Mouse (Mus musculus): ENCODE measurements around the gene Pi16. TPM values are rescaled to one million over a fixed set of nuclear protein-coding genes. Genes with fewer than 3 reads are reported as not detected.

Gene Pi16
- polyA plus RNA-seq, 1 experiment: 4.2 TPM

DNA sequence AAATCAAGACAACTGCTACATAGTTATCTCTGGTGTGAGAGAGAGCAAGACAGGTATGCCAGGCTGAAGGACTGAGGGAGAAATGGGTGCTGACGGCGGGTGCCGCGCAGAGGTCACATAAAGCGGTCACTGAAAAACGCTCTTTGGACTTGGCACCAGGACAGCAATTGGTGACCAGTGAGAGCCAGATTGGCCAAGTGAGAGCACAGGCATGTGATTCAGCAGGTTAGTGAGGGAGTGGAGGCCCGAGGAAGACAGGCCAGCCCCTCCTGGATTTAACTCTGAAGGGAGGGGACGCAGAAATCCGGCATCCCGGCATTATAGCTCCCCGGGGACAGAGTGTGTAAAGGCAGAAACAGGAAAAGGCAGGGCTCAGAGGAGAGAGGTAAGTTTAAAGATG, 43.6 kb upstream of the Pi16 start:
- H3K4me1 ChIP-seq (ENCODE audit: control insufficient read depth, insufficient read depth, insufficient read length): peaks cover 5% of the 10 kb centered on the region; the same call in 1 of the 2 replicates
- no peak for DNase-seq (ENCODE audit: low read depth in 1 of 2, low spot score in 2 of 2)
- no peak overlapping the region for H3K27ac ChIP-seq (ENCODE audit: insufficient read depth, low read length)
- no peak overlapping the region for H3K4me3 ChIP-seq (ENCODE audit: extremely low read depth, insufficient read depth, insufficient read length)
- H3K36me3 ChIP-seq (ENCODE audit: control insufficient read depth, insufficient read depth, low read length): 0 out of 2 replicates have a peak, but pooled peaks cover 1% of the 10 kb centered on the region
- no peak for TF ChIP-seq CTCF (IDR thresholded peaks at IDR 0.05; ENCODE audit: extremely low read depth, insufficient read depth, insufficient read length, insufficient replicate concordance)
- TF ChIP-seq POLR2A (IDR thresholded peaks at IDR 0.05; ENCODE audit: low read depth, low read length): no peak
- WGBS: 88% methylated on average over 11 of the region's 11 CpGs
- H3K27me3 ChIP-seq (ENCODE audit: control insufficient read depth, insufficient read depth, low read length): no peaks in the 10 kb centered on the region

DNA sequence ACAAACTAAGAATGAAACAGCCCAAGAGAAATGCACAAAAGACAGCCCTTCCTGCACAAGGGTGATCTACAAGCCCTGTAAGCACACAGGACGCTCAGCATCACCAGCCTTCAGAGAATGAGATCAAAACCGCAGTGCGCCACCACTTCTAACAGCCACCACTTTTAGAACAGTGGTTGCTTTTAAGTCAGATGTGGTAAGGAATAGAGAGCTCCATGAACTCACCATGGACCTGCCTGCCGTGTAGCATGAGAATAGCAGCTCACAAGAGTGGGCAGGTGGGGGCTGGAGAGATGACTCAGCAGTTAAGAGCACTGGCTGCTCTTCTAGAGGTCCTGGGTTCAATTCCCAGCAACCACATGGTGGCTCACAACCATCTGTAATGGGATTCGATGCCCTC, 37.1 kb upstream of the Pi16 start:
- Histone ChIP-seq H3K27me3 (ENCODE audit: control insufficient read depth, insufficient read depth, low read length) (no peaks in the 10 kb centered on the region), H3K4me3 (ENCODE audit: extremely low read depth, insufficient read depth, insufficient read length) (no peak overlapping the region), H3K4me1 (ENCODE audit: control insufficient read depth, insufficient read depth, insufficient read length) (peaks cover 2% of the 10 kb centered on the region; the same call in 1 of the 2 replicates), H3K36me3 (ENCODE audit: control insufficient read depth, insufficient read depth, low read length) (peaks cover 18% of the 10 kb centered on the region), H3K27ac (ENCODE audit: insufficient read depth, low read length) (no peak overlapping the region)
- WGBS: 77% methylated on average over 5 of the region's 5 CpGs
- DNase-seq (ENCODE audit: low read depth in 1 of 2, low spot score in 2 of 2): peak in 1 of 2 experiments; percentile 65
- TF ChIP-seq CTCF (IDR thresholded peaks at IDR 0.05; ENCODE audit: extremely low read depth, insufficient read depth, insufficient read length, insufficient replicate concordance) (no peak), POLR2A (IDR thresholded peaks at IDR 0.05; ENCODE audit: low read depth, low read length) (no peak)

DNA sequence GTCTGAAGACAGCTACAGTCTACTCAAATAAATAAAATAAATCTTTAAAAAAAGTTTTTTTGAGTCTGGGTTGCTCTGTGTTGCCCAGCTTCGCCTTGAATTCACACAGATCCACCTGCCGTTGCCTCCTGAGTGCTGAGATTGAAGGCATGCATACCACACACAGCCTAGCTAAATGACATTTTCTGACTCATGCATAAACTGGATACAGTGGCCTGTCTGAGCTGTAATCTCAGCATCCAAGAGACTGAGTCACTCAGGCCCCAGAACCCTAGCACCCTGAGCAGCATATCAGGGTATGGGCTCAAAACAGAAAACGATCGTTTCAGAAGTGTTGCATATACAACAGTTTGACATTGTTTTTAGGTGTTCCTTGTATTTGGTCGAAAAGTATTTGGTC, 35.9 kb upstream of the Pi16 start:
- DNase-seq (ENCODE audit: low read depth in 1 of 2, low spot score in 2 of 2): no peak
- H3K36me3 ChIP-seq (ENCODE audit: control insufficient read depth, insufficient read depth, low read length): peaks cover 18% of the 10 kb centered on the region
- 92% methylated on average over 5 of the region's 5 CpGs for WGBS
- no peak overlapping the region for H3K27ac ChIP-seq (ENCODE audit: insufficient read depth, low read length)
- TF ChIP-seq POLR2A (IDR thresholded peaks at IDR 0.05; ENCODE audit: low read depth, low read length) (no peak), CTCF (IDR thresholded peaks at IDR 0.05; ENCODE audit: extremely low read depth, insufficient read depth, insufficient read length, insufficient replicate concordance) (no peak)
- peaks cover 2% of the 10 kb centered on the region; the same call in 1 of the 2 replicates for H3K4me1 ChIP-seq (ENCODE audit: control insufficient read depth, insufficient read depth, insufficient read length)
- H3K4me3 ChIP-seq (ENCODE audit: extremely low read depth, insufficient read depth, insufficient read length): no peak overlapping the region
- H3K27me3 ChIP-seq (ENCODE audit: control insufficient read depth, insufficient read depth, low read length): no peaks in the 10 kb centered on the region

DNA sequence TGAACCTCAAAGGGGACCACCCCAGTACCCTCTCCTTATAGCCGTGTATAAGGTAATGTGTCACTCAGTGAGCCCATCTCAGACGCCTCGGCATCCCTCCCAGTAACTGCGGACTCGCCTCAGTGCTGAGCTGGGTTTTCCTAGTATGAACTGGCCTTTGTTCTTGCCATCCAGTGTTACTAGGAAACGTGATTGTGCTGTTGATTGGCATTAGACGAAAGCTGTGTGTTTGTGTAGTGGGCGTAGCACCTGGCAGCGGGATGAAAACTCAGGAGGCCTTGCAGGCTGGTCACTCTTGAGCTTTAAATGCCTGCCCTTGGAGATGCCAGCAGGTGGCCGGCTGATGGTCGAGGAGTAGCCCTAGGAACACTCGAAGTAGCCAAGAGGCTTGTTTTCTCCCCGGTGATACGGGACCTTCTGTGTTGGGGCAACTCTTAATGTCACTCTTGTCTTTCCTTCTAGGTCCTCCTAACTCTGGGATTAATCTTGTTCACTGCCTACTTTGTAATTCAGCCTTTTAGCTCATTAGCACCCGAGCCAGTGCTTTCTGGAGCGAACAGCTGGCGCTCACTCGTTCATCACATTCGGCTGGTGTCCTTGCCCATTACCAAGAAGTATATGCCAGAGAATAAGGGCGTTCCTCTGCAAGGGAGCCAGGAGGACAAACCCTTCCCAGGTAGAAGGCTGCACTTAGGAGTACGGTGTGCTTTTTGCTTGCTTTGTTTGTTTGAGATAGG, 35.1 kb upstream of the Pi16 start:
- DNase-seq (ENCODE audit: low read depth in 1 of 2, low spot score in 2 of 2): no peak
- 93% methylated on average over 21 of the region's 21 CpGs for WGBS
- peaks cover 18% of the 10 kb centered on the region for H3K36me3 ChIP-seq (ENCODE audit: control insufficient read depth, insufficient read depth, low read length)
- TF ChIP-seq POLR2A (IDR thresholded peaks at IDR 0.05; ENCODE audit: low read depth, low read length): no peak
- TF ChIP-seq CTCF (IDR thresholded peaks at IDR 0.05; ENCODE audit: extremely low read depth, insufficient read depth, insufficient read length, insufficient replicate concordance): no peak
- H3K4me1 ChIP-seq (ENCODE audit: control insufficient read depth, insufficient read depth, insufficient read length): peaks cover 2% of the 10 kb centered on the region; the same call in 1 of the 2 replicates
- H3K27me3 ChIP-seq (ENCODE audit: control insufficient read depth, insufficient read depth, low read length): no peaks in the 10 kb centered on the region
- no peak overlapping the region for H3K4me3 ChIP-seq (ENCODE audit: extremely low read depth, insufficient read depth, insufficient read length)
- H3K27ac ChIP-seq (ENCODE audit: insufficient read depth, low read length): no peak overlapping the region

DNA sequence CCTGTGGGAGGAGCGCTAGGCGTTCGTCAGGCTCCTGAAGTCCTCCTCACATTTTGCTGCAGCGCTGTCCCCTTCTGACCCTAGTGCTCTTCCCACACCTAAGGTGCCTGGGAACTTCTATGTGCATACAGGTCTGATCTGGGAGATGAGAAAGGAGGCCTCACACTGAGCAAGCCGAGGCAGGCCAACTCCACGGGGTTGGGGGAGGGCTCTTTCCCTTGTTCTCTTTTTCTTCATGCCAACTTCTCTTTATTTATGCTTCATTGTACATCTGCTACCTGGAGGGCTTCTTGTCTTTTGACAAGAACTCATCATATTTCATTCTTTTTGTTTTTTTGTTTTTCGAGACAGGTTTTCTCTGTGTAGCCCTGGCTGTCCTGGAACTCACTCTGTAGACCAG, 25.7 kb upstream of the Pi16 start:
- no peak overlapping the region for H3K4me3 ChIP-seq (ENCODE audit: extremely low read depth, insufficient read depth, insufficient read length)
- TF ChIP-seq POLR2A (IDR thresholded peaks at IDR 0.05; ENCODE audit: low read depth, low read length): no peak
- TF ChIP-seq CTCF (IDR thresholded peaks at IDR 0.05; ENCODE audit: extremely low read depth, insufficient read depth, insufficient read length, insufficient replicate concordance): no peak
- peak overlapping the region; percentile 57 for H3K27ac ChIP-seq (ENCODE audit: insufficient read depth, low read length)
- H3K36me3 ChIP-seq (ENCODE audit: control insufficient read depth, insufficient read depth, low read length): peaks cover 25% of the 10 kb centered on the region
- WGBS: 72% methylated on average over 7 of the region's 7 CpGs
- H3K27me3 ChIP-seq (ENCODE audit: control insufficient read depth, insufficient read depth, low read length): no peaks in the 10 kb centered on the region
- no peak for DNase-seq (ENCODE audit: low read depth in 1 of 2, low spot score in 2 of 2)
- peaks cover 6% of the 10 kb centered on the region for H3K4me1 ChIP-seq (ENCODE audit: control insufficient read depth, insufficient read depth, insufficient read length)

DNA sequence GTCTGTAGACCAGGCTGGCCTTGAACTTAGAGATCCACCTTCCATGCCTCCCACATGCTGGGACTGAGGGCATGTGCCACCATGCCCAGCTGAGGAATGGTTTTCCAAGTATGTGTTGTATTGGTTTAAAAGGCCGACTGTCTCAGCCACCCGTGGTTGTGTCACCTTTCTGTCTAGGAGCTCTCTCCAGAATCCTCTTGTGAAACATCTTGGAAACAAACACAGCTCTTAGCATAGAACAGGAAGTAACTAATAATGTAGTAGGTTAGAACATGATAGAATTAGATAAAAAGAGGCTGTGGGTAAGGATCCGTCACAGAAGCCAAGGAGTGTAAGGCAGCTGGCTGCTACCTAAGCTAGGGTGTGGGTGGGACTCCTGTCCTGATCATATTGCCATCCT, 24.5 kb upstream of the Pi16 start:
- peaks cover 32% of the 10 kb centered on the region for H3K36me3 ChIP-seq (ENCODE audit: control insufficient read depth, insufficient read depth, low read length)
- WGBS: 72% methylated on average over 3 of the region's 3 CpGs
- no peaks in the 10 kb centered on the region for H3K27me3 ChIP-seq (ENCODE audit: control insufficient read depth, insufficient read depth, low read length)
- peaks cover 6% of the 10 kb centered on the region for H3K4me1 ChIP-seq (ENCODE audit: control insufficient read depth, insufficient read depth, insufficient read length)
- no peak overlapping the region for H3K4me3 ChIP-seq (ENCODE audit: extremely low read depth, insufficient read depth, insufficient read length)
- no peak for TF ChIP-seq CTCF (IDR thresholded peaks at IDR 0.05; ENCODE audit: extremely low read depth, insufficient read depth, insufficient read length, insufficient replicate concordance)
- TF ChIP-seq POLR2A (IDR thresholded peaks at IDR 0.05; ENCODE audit: low read depth, low read length): no peak
- no peak overlapping the region for H3K27ac ChIP-seq (ENCODE audit: insufficient read depth, low read length)
- no peak for DNase-seq (ENCODE audit: low read depth in 1 of 2, low spot score in 2 of 2)
